22 mouse cellular contexts compared by ENCODE assay signal in the genomic region with DNA sequence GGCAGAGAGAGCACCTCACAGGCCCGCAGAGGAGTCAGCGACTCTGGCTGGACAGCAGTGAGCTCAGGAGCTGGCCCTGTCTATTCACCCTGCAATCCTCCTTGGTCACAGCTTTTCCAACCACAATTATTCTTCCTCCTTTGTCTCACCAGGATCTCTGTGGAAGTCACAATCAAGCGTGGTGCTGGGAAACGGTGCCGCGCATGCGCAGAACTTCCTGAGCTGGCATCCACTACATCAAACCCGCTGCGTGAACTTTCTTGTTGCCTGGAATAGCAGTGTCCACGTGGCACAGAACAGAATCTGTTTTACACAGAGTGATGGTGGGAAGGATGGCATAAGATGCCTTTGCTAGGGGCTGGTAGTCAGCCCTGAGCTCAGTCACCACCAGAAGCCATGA. TPM values are rescaled to one million over a fixed set of nuclear protein-coding genes. Genes with fewer than 3 reads are reported as not detected.
A peak's percentile ranks its signal among the peaks of the same experiment; 100 is the strongest.
DNase-seq lines count a peak whose midpoint lies in the region; ATAC-seq and TF ChIP-seq lines count a peak whose summit lies in the region.
"Had no signal": no experiment of that assay in that cellular context is flagged by ENCODE, and none has a peak within 500 bp of the region (broad histone marks: within the 10 kb centered on the region; RNA-seq: fewer than 3 reads in every experiment).

No protein-coding gene starts in this region.

- no peak overlapping the region for H3K27ac ChIP-seq in testis, adult 2 months (ENCODE audit: control insufficient read depth, insufficient read depth, low read depth, low read length)
- H3K27ac ChIP-seq in liver, postnatal 0 days (ENCODE audit: low read depth): no peak overlapping the region
- H3K27ac ChIP-seq: embryonic facial prominence, embryonic 15.5 days; forebrain, embryonic 10.5 days; heart, adult 2 months; heart, embryonic 15.5 days; hindbrain, embryonic 10.5 days; hindbrain, embryonic 14.5 days had no signal

- DNase-seq in left cerebral cortex, postnatal 36 days (ENCODE audit: low spot score in 2 of 2): peak; percentile 5 to 19
- DNase-seq in left cerebral cortex, adult 9 months (ENCODE audit: low spot score in 2 of 2): no peak
- no peak for DNase-seq in testis, postnatal 10 days (ENCODE audit: low spot score)
- peak; percentile 67 for DNase-seq in ZHBTc4 (ENCODE audit: low read depth, low spot score)
- no peak for DNase-seq in liver, postnatal 0 days
- no peak for DNase-seq in ovary, postnatal 36 days (ENCODE audit: low spot score)
- DNase-seq: adrenal gland, adult 2 months; adrenal gland, postnatal 25 days; cerebellum, adult 8-10 months; cerebellum, postnatal 14 days; embryo, embryonic 11 days; gastrocnemius, postnatal 10 days; heart, adult 2 months had no signal

- 78% methylated on average over 10 of the region's 10 CpGs for WGBS in liver, postnatal 0 days (ENCODE audit: insufficient replicate concordance)

- H3K27me3 ChIP-seq in testis, adult 2 months (ENCODE audit: control insufficient read depth, insufficient read depth, low read length): no peaks in the 10 kb centered on the region
- H3K27me3 ChIP-seq in liver, postnatal 0 days (ENCODE audit: insufficient read depth, low read length): no peaks in the 10 kb centered on the region
- H3K27me3 ChIP-seq: embryonic facial prominence, embryonic 15.5 days; heart, embryonic 15.5 days had no signal

- intact Hi-C loops in left cerebral cortex, postnatal 36 days (cut with DNase I): no loop called here

- H3K9me3 ChIP-seq in liver, postnatal 0 days (ENCODE audit: low read length): no peaks in the 10 kb centered on the region
- H3K9me3 ChIP-seq: embryonic facial prominence, embryonic 15.5 days; heart, embryonic 15.5 days had no signal

- TF ChIP-seq CTCF in testis, adult 2 months (IDR thresholded peaks at IDR 0.05; ENCODE audit: control insufficient read depth, insufficient read depth, insufficient replicate concordance, low read depth, low read length): no peak
- TF ChIP-seq CTCF in liver, postnatal 0 days (IDR thresholded peaks at IDR 0.05; ENCODE audit: low read depth): no peak

- H3K4me1 ChIP-seq in testis, adult 2 months (ENCODE audit: control insufficient read depth, insufficient read depth, low read length): peaks cover 6% of the 10 kb centered on the region
- no peaks in the 10 kb centered on the region for H3K4me1 ChIP-seq in liver, postnatal 0 days (ENCODE audit: insufficient read depth)
- H3K4me1 ChIP-seq: heart, embryonic 15.5 days had no signal

- no peaks in the 10 kb centered on the region for H3K36me3 ChIP-seq in testis, adult 2 months (ENCODE audit: control insufficient read depth, insufficient read depth, low read length)
- H3K36me3 ChIP-seq in liver, postnatal 0 days (replicated peaks; ENCODE audit: insufficient read depth, low read length): no peaks in the 10 kb centered on the region
- H3K36me3 ChIP-seq: embryonic facial prominence, embryonic 15.5 days; forebrain, embryonic 10.5 days; heart, embryonic 15.5 days; hindbrain, embryonic 10.5 days had no signal

- peak overlapping the region; percentile 75 for H3K4me3 ChIP-seq in testis, adult 2 months (ENCODE audit: control insufficient read depth, low read depth, low read length)
- H3K4me3 ChIP-seq in liver, postnatal 0 days (ENCODE audit: low read depth, low read length): no peak overlapping the region
- H3K4me3 ChIP-seq: embryonic facial prominence, embryonic 15.5 days; erythroblast, embryonic 14.5 days; forebrain, embryonic 10.5 days; heart, adult 2 months; heart, embryonic 15.5 days; hindbrain, embryonic 10.5 days had no signal

- H3K4me2 ChIP-seq in liver, postnatal 0 days (ENCODE audit: low read depth, low read length): no peak overlapping the region
- H3K4me2 ChIP-seq: embryonic facial prominence, embryonic 15.5 days; heart, embryonic 11.5 days; heart, embryonic 15.5 days; hindbrain, embryonic 14.5 days had no signal

- no peak overlapping the region for H3K9ac ChIP-seq in liver, postnatal 0 days (replicated peaks)
- H3K9ac ChIP-seq: embryonic facial prominence, embryonic 15.5 days; heart, embryonic 15.5 days; hindbrain, embryonic 14.5 days had no signal

- ATAC-seq in liver, postnatal 0 days: no peak
- ATAC-seq: forebrain, embryonic 14.5 days had no signal

- TF ChIP-seq POLR2A in testis, adult 2 months (IDR thresholded peaks at IDR 0.05; ENCODE audit: control insufficient read depth, low read depth, low read length): no peak; the same call in 1 of the 2 replicates

- TF ChIP-seq EP300 in liver, postnatal 0 days (IDR thresholded peaks at IDR 0.05; ENCODE audit: low read depth): no peak

RNA-seq across cellular contexts. Expression of a gene that starts 20.5 kb away (rescaled TPM):
- total RNA-seq in left cerebral cortex, postnatal 36 days (2021): 10 to 100 TPM; 38.1 to 51.7 TPM
- polyA plus RNA-seq in testis, adult 2 months (2012; rRNA removed): 11.2 and 11.5 TPM in 2 replicates
- 19.4 and 19.5 TPM in 2 replicates for polyA plus RNA-seq in liver, postnatal 0 days (2015; fragmentation: Nextera tagmentation; extraction: Ambion mirVana)

Comparison
In these comparisons a context has a peak if more than half of its experiments do, and no peak if none do; other contexts are left out.
1. DNase-seq: peak in left cerebral cortex, postnatal 36 days (2 of 2) and ZHBTc4 (single experiment); none in left cerebral cortex, adult 9 months (0 of 2), testis, postnatal 10 days (single experiment), liver, postnatal 0 days (single experiment) and ovary, postnatal 36 days (single experiment).